Mouse (Mus musculus) R1 (cell line): ENCODE measurements at regions not wholly inside any gene's neighbourhood (a gene's known extent, or its start where the extent isn't known, plus 50 kb on each side); places are given as distances from the start of the nearest gene placed in this dataset.

Experiments
- DNase-seq: peaks from one replicate; pipeline ENCODE4 v3.0.0-alpha.2; 2018; ENCODE audit warnings: low read depth, low spot score

DNA sequence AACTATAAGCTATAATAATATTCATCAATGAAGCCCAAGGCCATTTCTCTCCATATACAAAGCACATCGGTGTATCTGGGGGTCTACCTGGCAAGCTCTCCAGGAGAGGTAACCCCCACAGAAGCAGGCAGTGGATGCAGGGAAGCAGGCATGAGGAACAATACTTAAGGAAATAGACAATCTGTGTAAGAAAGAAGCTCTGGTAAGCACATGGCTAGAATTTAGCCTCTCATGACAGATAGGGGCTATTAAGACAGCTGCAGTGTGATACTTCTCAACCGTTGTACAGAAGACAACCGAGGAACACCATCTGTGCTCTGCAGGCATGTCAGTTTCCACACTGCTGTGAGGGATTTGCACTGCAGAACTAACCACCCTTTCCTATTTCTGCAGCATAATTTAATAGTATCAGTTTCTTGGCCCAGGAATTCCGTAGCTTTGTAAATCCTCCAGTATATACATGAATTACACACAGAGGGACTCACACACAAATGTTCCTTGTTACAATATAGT lies 108.1 kb upstream of the Lpar1 start:
- DNase-seq = no peak

GRCm38 (mm10) chr4:58660511-58660910 lies 106.8 kb upstream of the Lpar1 start:
- no peak for DNase-seq

- peak; percentile 73 for DNase-seq
These were observed 104.5 kb upstream of the Lpar1 start for GRCm38 (mm10) chr4:58658206-58658605.

DNA sequence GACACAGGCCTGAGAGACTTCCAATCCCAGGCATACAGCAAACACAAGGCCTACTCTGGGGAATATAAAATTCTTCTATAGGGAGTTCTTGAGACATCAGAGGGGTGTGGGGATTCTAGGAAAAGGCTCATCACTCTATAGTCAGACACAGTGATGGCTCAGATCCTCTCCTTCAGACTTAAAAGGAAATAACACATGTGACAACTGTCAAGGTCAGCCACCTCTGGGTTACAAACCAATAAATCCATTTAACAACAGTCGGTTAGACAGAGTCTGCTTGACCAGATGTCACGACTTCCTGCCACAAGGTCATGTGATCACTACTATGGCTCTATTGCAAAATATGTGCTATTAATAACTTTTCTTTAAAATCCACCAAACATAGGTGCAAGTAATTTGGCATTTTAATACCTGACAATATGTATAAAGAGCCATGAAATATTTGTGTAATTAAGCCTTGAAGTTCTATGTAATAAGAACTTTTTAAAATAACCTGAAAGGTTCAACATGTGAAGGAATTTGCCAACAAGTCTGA lies 94.1 kb upstream of the Lpar1 start:
- no peak for DNase-seq

GRCm38 (mm10) chr4:58646821-58647220 lies 93.1 kb upstream of the Lpar1 start:
- DNase-seq = peak; percentile 68

DNA sequence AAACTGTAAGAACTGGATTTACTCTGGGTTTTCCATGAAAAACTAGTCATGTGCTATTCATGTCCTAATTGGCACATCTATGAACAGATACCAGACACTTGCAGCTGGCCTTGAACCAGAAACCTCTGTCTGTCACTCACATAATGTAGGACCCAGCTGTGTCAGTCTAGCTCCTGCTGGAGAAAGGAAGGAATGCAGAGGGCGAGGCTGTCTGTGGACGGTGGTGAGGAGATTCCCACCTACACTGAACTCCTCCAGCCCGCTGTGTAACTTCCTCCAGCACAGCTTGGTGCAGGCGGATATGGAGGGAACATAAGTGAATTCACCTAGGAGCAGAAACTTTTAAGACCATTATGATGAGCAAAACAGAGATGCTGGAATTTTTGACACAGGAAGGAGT lies 89.7 kb upstream of the Lpar1 start:
- DNase-seq = peak; percentile 98

DNA sequence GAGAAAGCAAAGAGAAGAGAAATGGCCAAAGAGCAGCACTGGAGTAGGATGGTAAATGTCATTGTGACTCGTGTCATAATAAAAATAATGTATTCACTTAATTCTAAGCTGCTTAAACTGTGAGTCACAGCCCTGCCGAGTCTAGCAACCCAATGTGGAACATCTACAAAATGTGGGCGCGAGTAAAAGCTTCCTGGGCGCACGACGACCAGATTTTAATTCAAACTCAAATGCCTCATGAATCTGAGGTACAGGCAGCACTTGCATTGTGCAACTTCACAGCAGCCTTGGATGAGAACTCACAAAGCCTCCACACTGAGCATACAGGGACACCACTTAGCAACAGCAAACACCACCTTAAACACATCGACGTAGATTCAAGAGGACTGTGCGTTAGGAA lies 88.5 kb upstream of the Lpar1 start:
- DNase-seq = no peak

GRCm38 (mm10) chr4:58632696-58633095 lies 79.0 kb upstream of the Lpar1 start:
- DNase-seq = no peak

- DNase-seq = no peak
These were observed 77.7 kb upstream of the Lpar1 start for GRCm38 (mm10) chr4:58631415-58631814.

DNA sequence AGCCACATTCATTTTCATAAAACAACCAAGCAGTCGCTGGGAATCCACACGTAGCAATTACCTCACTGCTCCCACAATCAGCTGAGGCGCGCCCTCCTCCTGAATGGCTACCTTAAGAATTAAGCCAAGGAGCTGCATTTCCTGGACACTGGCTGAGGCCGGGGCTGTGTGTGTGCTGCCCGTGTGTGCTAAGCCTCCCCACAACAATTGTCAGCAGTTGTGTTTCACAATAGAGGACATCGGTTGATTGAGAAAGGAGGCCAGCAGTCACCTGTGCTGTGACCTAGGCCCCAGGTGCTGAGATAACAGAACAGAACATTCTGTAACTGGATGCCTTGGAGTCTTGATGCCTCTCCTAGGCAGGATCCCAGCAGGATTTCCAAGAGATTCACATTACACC lies 73.3 kb upstream of the Lpar1 start:
- DNase-seq = peak; percentile 38

GRCm38 (mm10) chr4:58624059-58624458 lies 70.4 kb upstream of the Lpar1 start:
- peak; percentile 82 for DNase-seq

GRCm38 (mm10) chr4:58620641-58621040 lies 66.9 kb upstream of the Lpar1 start:
- no peak for DNase-seq

- no peak for DNase-seq
These were observed 63.6 kb upstream of the Lpar1 start for GRCm38 (mm10) chr4:58617261-58617660.

GRCm38 (mm10) chr4:58613536-58613935 lies 59.8 kb upstream of the Lpar1 start:
- no peak for DNase-seq

DNA sequence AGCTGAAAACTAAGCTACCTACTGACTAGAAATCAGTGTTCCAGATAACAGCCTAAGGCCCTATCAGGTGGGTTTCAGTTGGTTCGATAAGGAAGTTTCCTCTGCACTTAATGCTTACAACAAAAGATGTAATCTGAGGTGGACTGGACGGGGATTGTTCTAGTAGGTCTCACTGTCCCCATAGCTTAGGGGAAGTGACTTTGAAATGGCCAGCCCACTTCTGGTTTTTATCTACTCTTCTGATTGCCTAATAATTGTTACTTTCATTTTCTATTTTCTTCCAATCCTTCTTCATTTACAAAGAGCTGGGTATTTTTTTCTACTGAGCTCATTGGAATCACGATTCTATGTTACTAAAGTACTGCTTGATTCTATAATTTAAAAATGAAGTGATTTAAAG lies 59.3 kb upstream of the Lpar1 start:
- DNase-seq = no peak

- DNase-seq = no peak
These were observed 53.8 kb upstream of the Lpar1 start for GRCm38 (mm10) chr4:58607491-58607890.

DNA sequence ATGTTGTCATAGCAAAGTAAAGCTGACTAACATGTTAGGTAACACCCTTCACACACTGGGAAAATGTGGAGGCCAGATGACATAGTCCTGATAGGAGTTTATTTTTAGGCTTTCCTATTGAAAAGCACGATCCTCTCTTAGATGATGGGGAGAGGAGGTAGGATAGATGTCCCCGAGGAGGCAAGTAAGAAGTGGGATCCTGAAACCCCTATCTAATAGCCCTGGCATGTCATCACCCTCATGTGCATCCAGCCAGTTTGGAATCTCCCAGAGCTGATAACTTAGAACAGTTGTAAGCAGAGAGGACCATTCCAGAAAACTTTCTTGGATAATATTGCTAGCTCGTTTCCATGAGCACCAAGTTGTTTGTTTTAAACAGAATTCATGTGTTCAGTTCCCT lies 52.2 kb upstream of the Lpar1 start:
- no peak for DNase-seq
